Comparison of ENCODE assay signal across 27 mouse cellular contexts in genomic region chr6:84366365-84366764, GRCm38 (mm10).
DNase-seq lines count a peak whose midpoint lies in the region; ATAC-seq lines count a peak whose summit lies in the region.
"Had no signal": no experiment of that assay in that cellular context is flagged by ENCODE, and none has a peak within 500 bp of the region (broad histone marks: within the 10 kb centered on the region; RNA-seq: fewer than 3 reads in every experiment).

No protein-coding gene starts in this region.

- H3K4me1 ChIP-seq in heart, embryonic 10.5 days: peaks cover 2% of the 10 kb centered on the region; the same call in 1 of the 2 replicates
- no peaks in the 10 kb centered on the region for H3K4me1 ChIP-seq in hindbrain, embryonic 16.5 days (ENCODE audit: control insufficient read depth, insufficient read depth, low read depth, low read length)
- H3K4me1 ChIP-seq in hindbrain, embryonic 10.5 days (replicated peaks): no peaks in the 10 kb centered on the region
- peaks cover 17% of the 10 kb centered on the region for H3K4me1 ChIP-seq in embryonic facial prominence, embryonic 15.5 days
- H3K4me1 ChIP-seq in limb, embryonic 15.5 days: peaks cover 7% of the 10 kb centered on the region; the same call in 1 of the 2 replicates
- H3K4me1 ChIP-seq: kidney, embryonic 15.5 days; lung, embryonic 15.5 days; neural tube, embryonic 12.5 days had no signal

- H3K36me3 ChIP-seq in heart, embryonic 10.5 days: no peaks in the 10 kb centered on the region
- H3K36me3 ChIP-seq in hindbrain, embryonic 16.5 days (ENCODE audit: control insufficient read depth, insufficient read depth, low read length): no peaks in the 10 kb centered on the region
- H3K36me3 ChIP-seq in hindbrain, embryonic 10.5 days: no peaks in the 10 kb centered on the region
- no peaks in the 10 kb centered on the region for H3K36me3 ChIP-seq in embryonic facial prominence, embryonic 15.5 days
- H3K36me3 ChIP-seq in limb, embryonic 15.5 days: no peaks in the 10 kb centered on the region
- H3K36me3 ChIP-seq: forebrain, embryonic 10.5 days; kidney, embryonic 15.5 days; lung, embryonic 15.5 days; midbrain, embryonic 10.5 days; neural tube, embryonic 12.5 days had no signal

- H3K4me3 ChIP-seq in heart, embryonic 10.5 days: no peak overlapping the region
- H3K4me3 ChIP-seq in hindbrain, embryonic 16.5 days (ENCODE audit: low read length): no peak overlapping the region
- no peak overlapping the region for H3K4me3 ChIP-seq in hindbrain, embryonic 10.5 days
- H3K4me3 ChIP-seq in embryonic facial prominence, embryonic 15.5 days (replicated peaks): no peak overlapping the region
- no peak overlapping the region for H3K4me3 ChIP-seq in limb, embryonic 15.5 days
- H3K4me3 ChIP-seq: forebrain, embryonic 10.5 days; gastrocnemius, adult 2 months; heart, adult 2 months; kidney, embryonic 15.5 days; layer of hippocampus, adult 2 months; lung, embryonic 15.5 days; midbrain, embryonic 10.5 days; myocyte; neural tube, embryonic 12.5 days had no signal

- DNase-seq in heart, adult 11 months: peak; percentile 93
- DNase-seq in heart, embryonic 10.5 days (ENCODE audit: low spot score): no peak
- no peak for DNase-seq in hindbrain, embryonic 10.5 days (ENCODE audit: low spot score)
- DNase-seq in layer of hippocampus, adult 11-12 months (ENCODE audit: low spot score): no peak
- DNase-seq: adrenal gland, postnatal 14 days; cerebellum, adult 11-12 months; gastrocnemius, adult 2 months; gastrocnemius, postnatal 36 days; heart, adult 2 months; kidney, adult 18-20 months; kidney, postnatal 25 days; thymus, adult 2 months; thymus, postnatal 36 days had no signal

- ATAC-seq in hindbrain, embryonic 16.5 days: peak; percentile 90
- ATAC-seq in embryonic facial prominence, embryonic 15.5 days (ENCODE audit: insufficient number of reproducible peaks, low FRiP score, low TSS enrichment, low read depth): peak; percentile 86
- peak; percentile 88 for ATAC-seq in limb, embryonic 15.5 days (ENCODE audit: insufficient number of reproducible peaks, low FRiP score, low TSS enrichment, low read depth)
- ATAC-seq: forebrain, embryonic 16.5 days; midbrain, embryonic 16.5 days; Patski had no signal

- H3K27me3 ChIP-seq in heart, embryonic 10.5 days (ENCODE audit: insufficient read depth, poor library complexity, severe bottlenecking): peaks cover 21% of the 10 kb centered on the region
- no peaks in the 10 kb centered on the region for H3K27me3 ChIP-seq in hindbrain, embryonic 16.5 days (replicated peaks; ENCODE audit: control insufficient read depth, insufficient read depth, low read length)
- no peaks in the 10 kb centered on the region for H3K27me3 ChIP-seq in hindbrain, embryonic 10.5 days (ENCODE audit: insufficient read depth, poor library complexity, severe bottlenecking)
- no peaks in the 10 kb centered on the region for H3K27me3 ChIP-seq in embryonic facial prominence, embryonic 15.5 days
- H3K27me3 ChIP-seq in limb, embryonic 15.5 days: no peaks in the 10 kb centered on the region
- H3K27me3 ChIP-seq: lung, embryonic 15.5 days; neural tube, embryonic 12.5 days had no signal

- H3K27ac ChIP-seq in heart, embryonic 10.5 days: no peak overlapping the region
- no peak overlapping the region for H3K27ac ChIP-seq in hindbrain, embryonic 16.5 days (ENCODE audit: low read depth, low read length)
- H3K27ac ChIP-seq in hindbrain, embryonic 10.5 days: no peak overlapping the region
- H3K27ac ChIP-seq in embryonic facial prominence, embryonic 15.5 days (replicated peaks): no peak overlapping the region; the same call in 1 of the 2 replicates
- 0 out of 2 replicates have a peak overlapping the region, but pooled peaks have one; percentile 27 for H3K27ac ChIP-seq in limb, embryonic 15.5 days
- H3K27ac ChIP-seq: forebrain, embryonic 10.5 days; gastrocnemius, adult 2 months; heart, adult 2 months; kidney, embryonic 15.5 days; layer of hippocampus, adult 2 months; lung, embryonic 15.5 days; midbrain, embryonic 10.5 days; neural tube, embryonic 12.5 days had no signal

- no peaks in the 10 kb centered on the region for H3K9me3 ChIP-seq in heart, embryonic 10.5 days
- no peaks in the 10 kb centered on the region for H3K9me3 ChIP-seq in hindbrain, embryonic 16.5 days (ENCODE audit: control insufficient read depth, low read length)
- no peaks in the 10 kb centered on the region for H3K9me3 ChIP-seq in hindbrain, embryonic 10.5 days
- no peaks in the 10 kb centered on the region for H3K9me3 ChIP-seq in embryonic facial prominence, embryonic 15.5 days (replicated peaks)
- no peaks in the 10 kb centered on the region for H3K9me3 ChIP-seq in limb, embryonic 15.5 days
- H3K9me3 ChIP-seq: forebrain, embryonic 10.5 days; kidney, embryonic 15.5 days; lung, embryonic 15.5 days; midbrain, embryonic 10.5 days; neural tube, embryonic 12.5 days had no signal

- no peak overlapping the region for H3K9ac ChIP-seq in hindbrain, embryonic 16.5 days (ENCODE audit: low read depth, low read length)
- no peak overlapping the region for H3K9ac ChIP-seq in embryonic facial prominence, embryonic 15.5 days
- H3K9ac ChIP-seq in limb, embryonic 15.5 days: no peak overlapping the region
- H3K9ac ChIP-seq: kidney, embryonic 15.5 days; lung, embryonic 15.5 days; neural tube, embryonic 12.5 days had no signal

- 57% methylated on average over 6 of the region's 6 CpGs for WGBS in heart, embryonic 10.5 days
- 50% methylated on average over 6 of the region's 6 CpGs for WGBS in hindbrain, embryonic 16.5 days
- WGBS in hindbrain, embryonic 10.5 days: 64% methylated on average over 6 of the region's 6 CpGs
- 34% methylated on average over 6 of the region's 6 CpGs for WGBS in embryonic facial prominence, embryonic 15.5 days
- 34% methylated on average over 6 of the region's 6 CpGs for WGBS in limb, embryonic 15.5 days

- H3K4me2 ChIP-seq in hindbrain, embryonic 16.5 days (ENCODE audit: low read length): no peak overlapping the region
- H3K4me2 ChIP-seq in embryonic facial prominence, embryonic 15.5 days (replicated peaks): no peak overlapping the region
- H3K4me2 ChIP-seq in limb, embryonic 15.5 days: no peak overlapping the region
- H3K4me2 ChIP-seq: kidney, embryonic 15.5 days; liver, embryonic 11.5 days; lung, embryonic 15.5 days; neural tube, embryonic 12.5 days had no signal
